Mouse (Mus musculus): ENCODE data around the gene Brd2.

Brd2 gene

DNA sequence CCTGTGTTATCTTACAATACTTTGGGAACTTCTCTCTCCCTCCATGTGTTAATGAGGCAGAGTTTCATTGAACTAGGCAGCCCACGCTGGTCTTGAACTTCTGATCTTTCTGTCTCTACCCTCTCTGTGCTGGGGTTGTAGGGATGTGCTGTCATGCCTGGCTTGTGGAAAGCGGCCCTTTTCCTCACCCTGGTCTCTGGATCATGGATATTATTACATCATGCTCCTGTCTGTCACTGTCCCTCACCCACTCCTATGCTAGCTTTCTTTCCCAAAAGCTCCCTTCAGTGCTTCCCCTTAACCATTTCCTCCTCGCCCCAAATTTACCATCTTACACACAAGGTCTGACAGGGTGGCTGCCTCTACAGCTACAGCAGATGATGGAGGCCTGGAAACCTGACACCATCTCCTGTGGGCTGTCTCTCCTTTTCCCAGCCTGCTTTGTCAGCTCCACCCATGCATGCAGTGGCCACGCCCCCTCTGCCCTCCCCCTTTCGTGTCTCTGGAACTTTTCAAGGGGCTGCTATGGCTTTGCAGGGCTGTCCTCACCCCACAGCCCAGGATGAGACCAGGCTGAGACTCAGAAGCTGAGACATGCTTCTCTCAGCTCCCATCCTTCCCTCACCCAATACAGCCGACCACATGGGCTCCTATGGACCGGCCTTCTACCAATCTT lies 29.1 kb downstream of the Brd2 start:
- Histone ChIP-seq H3K27me3 (ENCODE audit: insufficient read depth, low read length) (peaks cover 7% of the 10 kb centered on the region; the same call in 1 of the 2 replicates), H3K4me1 (replicated peaks; ENCODE audit: low read depth, low read length) (peaks cover 41% of the 10 kb centered on the region), H3K9me3 (ENCODE audit: low read length) (peaks cover 13% of the 10 kb centered on the region), H3K4me3 (replicated peaks; ENCODE audit: low read length) (0 out of 2 replicates have a peak overlapping the region, but pooled peaks have one; percentile 10), H3K36me3 (ENCODE audit: insufficient read depth, low read length) (no peaks in the 10 kb centered on the region)
- TF ChIP-seq NANOG (IDR thresholded peaks at IDR 0.05; ENCODE audit: borderline replicate concordance, low read length): no peak
- TF ChIP-seq POU5F1 (IDR thresholded peaks at IDR 0.05; ENCODE audit: borderline replicate concordance, low read length): no peak
- TF ChIP-seq CTCF (conservative IDR thresholded peaks at IDR 0.05; ENCODE audit: low read length): no peak

DNA sequence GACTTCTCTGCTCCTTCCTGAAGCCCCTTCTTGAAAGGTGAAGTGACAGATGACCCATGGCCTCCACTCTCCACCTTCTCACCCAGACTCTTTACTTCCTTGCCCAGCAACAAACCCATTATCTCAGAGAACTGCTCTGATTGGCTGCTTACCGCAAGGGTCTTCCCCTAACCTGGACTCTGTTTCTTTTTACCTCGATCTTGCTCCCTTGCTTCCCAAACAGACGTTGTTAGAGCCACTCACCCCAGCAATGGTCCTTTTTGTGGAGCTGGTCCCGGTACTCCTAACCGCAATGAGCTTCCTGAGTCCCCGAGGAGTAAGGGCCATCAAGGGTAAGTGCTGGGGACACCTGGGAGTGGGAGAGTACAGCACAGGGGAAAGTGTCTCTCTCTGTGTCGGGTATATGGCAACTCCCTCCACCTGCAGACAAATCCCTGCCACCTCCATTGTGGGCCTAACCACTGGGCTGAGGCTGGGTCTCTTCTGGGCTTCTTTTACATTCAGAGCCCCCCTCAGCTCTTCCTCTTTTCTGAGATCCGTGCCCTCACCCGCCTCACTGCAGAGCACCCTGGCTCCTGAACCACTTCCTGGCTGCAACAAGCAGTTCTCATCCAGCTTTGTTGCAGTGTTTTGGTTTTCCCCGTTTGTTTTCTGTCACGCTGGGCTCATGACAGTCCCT lies 30.1 kb downstream of the Brd2 start, which contains the start of gene H2-Oa:
TSS of gene H2-Oa (plus strand) at position 144 of the 679 bp plus-strand sequence.
- H3K9me3 ChIP-seq (ENCODE audit: low read length): peaks cover 13% of the 10 kb centered on the region
- no peak for TF ChIP-seq NANOG (IDR thresholded peaks at IDR 0.05; ENCODE audit: borderline replicate concordance, low read length)
- no peak for TF ChIP-seq POU5F1 (IDR thresholded peaks at IDR 0.05; ENCODE audit: borderline replicate concordance, low read length)
- TF ChIP-seq CTCF (conservative IDR thresholded peaks at IDR 0.05; ENCODE audit: low read length): no peak
- no peaks in the 10 kb centered on the region for H3K36me3 ChIP-seq (ENCODE audit: insufficient read depth, low read length)
- H3K4me3 ChIP-seq (replicated peaks; ENCODE audit: low read length): peak within 1 kb of the TSS; percentile 32; the same call in 1 of the 2 replicates
- peaks cover 7% of the 10 kb centered on the region; the same call in 1 of the 2 replicates for H3K27me3 ChIP-seq (ENCODE audit: insufficient read depth, low read length)
- H3K4me1 ChIP-seq (replicated peaks; ENCODE audit: low read depth, low read length): peaks cover 46% of the 10 kb centered on the region

- peak; percentile 65 for TF ChIP-seq CTCF (conservative IDR thresholded peaks at IDR 0.05; ENCODE audit: low read length)
- no peak for TF ChIP-seq NANOG (IDR thresholded peaks at IDR 0.05; ENCODE audit: borderline replicate concordance, low read length)
Measured at GRCm38 (mm10) chr17:34090923-34091322, 31.5 kb downstream of the Brd2 start.

GRCm38 (mm10) chr17:34088124-34088523 lies 34.3 kb downstream of the Brd2 start:
- Histone ChIP-seq H3K36me3 (ENCODE audit: insufficient read depth, low read length) (no peaks in the 10 kb centered on the region), H3K4me1 (replicated peaks; ENCODE audit: low read depth, low read length) (peaks cover 70% of the 10 kb centered on the region), H3K9me3 (ENCODE audit: low read length) (no peaks in the 10 kb centered on the region), H3K27me3 (ENCODE audit: insufficient read depth, low read length) (peaks cover 21% of the 10 kb centered on the region), H3K4me3 (replicated peaks; ENCODE audit: low read length) (no peak overlapping the region)
- TF ChIP-seq NANOG (IDR thresholded peaks at IDR 0.05; ENCODE audit: borderline replicate concordance, low read length) (no peak), CTCF (conservative IDR thresholded peaks at IDR 0.05; ENCODE audit: low read length) (no peak), POU5F1 (IDR thresholded peaks at IDR 0.05; ENCODE audit: borderline replicate concordance, low read length) (no peak)

More at GRCm38 (mm10) chr17:34090923-34091322, 31.5 kb downstream of the Brd2 start:
- Histone ChIP-seq H3K9me3 (ENCODE audit: low read length) (peaks cover 13% of the 10 kb centered on the region), H3K36me3 (ENCODE audit: insufficient read depth, low read length) (no peaks in the 10 kb centered on the region), H3K27me3 (ENCODE audit: insufficient read depth, low read length) (peaks cover 12% of the 10 kb centered on the region), H3K4me1 (replicated peaks; ENCODE audit: low read depth, low read length) (peaks cover 52% of the 10 kb centered on the region), H3K4me3 (replicated peaks; ENCODE audit: low read length) (peak overlapping the region; percentile 32; the same call in 1 of the 2 replicates)

GRCm38 (mm10) chr17:34087386-34087785 lies 35.0 kb downstream of the Brd2 start:
- TF ChIP-seq CTCF (conservative IDR thresholded peaks at IDR 0.05; ENCODE audit: low read length) (no peak), NANOG (IDR thresholded peaks at IDR 0.05; ENCODE audit: borderline replicate concordance, low read length) (no peak), POU5F1 (IDR thresholded peaks at IDR 0.05; ENCODE audit: borderline replicate concordance, low read length) (no peak)
- Histone ChIP-seq H3K27me3 (ENCODE audit: insufficient read depth, low read length) (peaks cover 21% of the 10 kb centered on the region), H3K4me3 (replicated peaks; ENCODE audit: low read length) (no peak overlapping the region), H3K4me1 (replicated peaks; ENCODE audit: low read depth, low read length) (peaks cover 70% of the 10 kb centered on the region), H3K36me3 (ENCODE audit: insufficient read depth, low read length) (no peaks in the 10 kb centered on the region), H3K9me3 (ENCODE audit: low read length) (no peaks in the 10 kb centered on the region)

- H3K36me3 ChIP-seq (ENCODE audit: insufficient read depth, low read length): no peaks in the 10 kb centered on the region
- H3K4me3 ChIP-seq (replicated peaks; ENCODE audit: low read length): peak overlapping the region; percentile 45
- no peak for TF ChIP-seq NANOG (IDR thresholded peaks at IDR 0.05; ENCODE audit: borderline replicate concordance, low read length)
- no peak for TF ChIP-seq CTCF (conservative IDR thresholded peaks at IDR 0.05; ENCODE audit: low read length)
- no peak for TF ChIP-seq POU5F1 (IDR thresholded peaks at IDR 0.05; ENCODE audit: borderline replicate concordance, low read length)
- peaks cover 68% of the 10 kb centered on the region for H3K4me1 ChIP-seq (replicated peaks; ENCODE audit: low read depth, low read length)
- no peaks in the 10 kb centered on the region for H3K9me3 ChIP-seq (ENCODE audit: low read length)
- peaks cover 21% of the 10 kb centered on the region for H3K27me3 ChIP-seq (ENCODE audit: insufficient read depth, low read length)
Measured at GRCm38 (mm10) chr17:34083104-34083503, 39.3 kb downstream of the Brd2 start.

DNA sequence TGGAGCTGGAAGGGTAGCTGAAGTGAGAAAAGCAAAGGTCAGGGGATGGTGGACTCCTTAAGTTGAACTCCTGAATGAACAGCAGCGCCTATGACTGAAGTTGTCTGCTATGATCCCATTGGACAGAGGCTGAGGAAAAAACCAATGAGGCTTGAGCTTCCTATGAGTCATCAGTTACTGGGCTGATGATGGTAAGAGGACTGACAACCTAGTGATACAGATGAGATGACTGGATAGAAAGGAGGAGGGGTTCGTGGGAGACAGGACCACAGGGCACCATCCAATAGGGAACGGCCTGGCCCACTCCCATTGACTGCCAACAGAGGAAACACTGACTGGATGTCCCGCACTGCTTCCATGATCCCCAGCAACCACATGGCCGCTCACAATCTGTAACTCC lies 42.8 kb downstream of the Brd2 start:
- TF ChIP-seq POU5F1 (IDR thresholded peaks at IDR 0.05; ENCODE audit: borderline replicate concordance, low read length) (no peak), CTCF (conservative IDR thresholded peaks at IDR 0.05; ENCODE audit: low read length) (no peak), NANOG (IDR thresholded peaks at IDR 0.05; ENCODE audit: borderline replicate concordance, low read length) (no peak)

DNA sequence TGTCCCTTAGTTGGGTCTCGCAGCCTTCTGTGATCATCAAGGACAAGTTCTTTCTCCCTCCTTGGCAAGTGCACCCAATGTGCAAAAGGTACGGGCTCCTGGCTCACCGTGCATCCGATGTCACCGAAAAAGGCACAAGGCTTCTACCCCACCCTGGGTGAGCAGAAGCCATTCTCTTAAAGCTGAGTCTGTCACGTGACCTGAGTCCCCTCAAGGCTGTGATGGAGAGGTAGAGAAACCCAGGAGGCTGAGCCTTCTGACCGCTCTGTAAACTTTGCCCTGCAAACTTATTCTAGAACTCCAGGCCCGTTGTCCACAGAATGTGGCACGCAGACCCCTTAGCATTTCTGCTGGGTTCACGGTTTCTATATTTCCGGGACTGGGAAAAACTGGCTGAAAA lies 43.4 kb downstream of the Brd2 start:
- Histone ChIP-seq H3K4me1 (replicated peaks; ENCODE audit: low read depth, low read length) (peaks cover 49% of the 10 kb centered on the region), H3K27me3 (ENCODE audit: insufficient read depth, low read length) (peaks cover 26% of the 10 kb centered on the region), H3K9me3 (ENCODE audit: low read length) (no peaks in the 10 kb centered on the region), H3K4me3 (replicated peaks; ENCODE audit: low read length) (no peak overlapping the region), H3K36me3 (ENCODE audit: insufficient read depth, low read length) (no peaks in the 10 kb centered on the region)
- TF ChIP-seq CTCF (conservative IDR thresholded peaks at IDR 0.05; ENCODE audit: low read length) (no peak), POU5F1 (IDR thresholded peaks at IDR 0.05; ENCODE audit: borderline replicate concordance, low read length) (no peak), NANOG (IDR thresholded peaks at IDR 0.05; ENCODE audit: borderline replicate concordance, low read length) (no peak)

More for the DNA sequence above, 42.8 kb downstream of the Brd2 start:
- no peaks in the 10 kb centered on the region for H3K9me3 ChIP-seq (ENCODE audit: low read length)
- no peak overlapping the region for H3K4me3 ChIP-seq (replicated peaks; ENCODE audit: low read length)
- H3K27me3 ChIP-seq (ENCODE audit: insufficient read depth, low read length): peaks cover 26% of the 10 kb centered on the region
- H3K4me1 ChIP-seq (replicated peaks; ENCODE audit: low read depth, low read length): peaks cover 55% of the 10 kb centered on the region
- H3K36me3 ChIP-seq (ENCODE audit: insufficient read depth, low read length): no peaks in the 10 kb centered on the region
